Mouse (Mus musculus) heart, postnatal 10 days (tissue): ENCODE data around the gene Bckdk. TPM values are rescaled to one million over a fixed set of nuclear protein-coding genes. Genes with fewer than 3 reads are reported as not detected.

Experiments used
- DNase-seq, 2 experiments: peaks; one replicate each; pipeline ENCODE4 v3.0.0; 2021
- intact Hi-C: fragments of 180-260 bp; cut with DNase I; formaldehyde crosslinking; loops from one replicate; pipeline ENCODE4 v1.15.1; 2025
- total RNA-seq, 2 experiments: library from RNA; stranded (reverse); gene quantifications; 2 replicates each; pipeline ENCODE4 v1.2.3; 2021

Bckdk gene
- 10 to 100 TPM; 96.6 to 98.5 TPM for total RNA-seq

DNA sequence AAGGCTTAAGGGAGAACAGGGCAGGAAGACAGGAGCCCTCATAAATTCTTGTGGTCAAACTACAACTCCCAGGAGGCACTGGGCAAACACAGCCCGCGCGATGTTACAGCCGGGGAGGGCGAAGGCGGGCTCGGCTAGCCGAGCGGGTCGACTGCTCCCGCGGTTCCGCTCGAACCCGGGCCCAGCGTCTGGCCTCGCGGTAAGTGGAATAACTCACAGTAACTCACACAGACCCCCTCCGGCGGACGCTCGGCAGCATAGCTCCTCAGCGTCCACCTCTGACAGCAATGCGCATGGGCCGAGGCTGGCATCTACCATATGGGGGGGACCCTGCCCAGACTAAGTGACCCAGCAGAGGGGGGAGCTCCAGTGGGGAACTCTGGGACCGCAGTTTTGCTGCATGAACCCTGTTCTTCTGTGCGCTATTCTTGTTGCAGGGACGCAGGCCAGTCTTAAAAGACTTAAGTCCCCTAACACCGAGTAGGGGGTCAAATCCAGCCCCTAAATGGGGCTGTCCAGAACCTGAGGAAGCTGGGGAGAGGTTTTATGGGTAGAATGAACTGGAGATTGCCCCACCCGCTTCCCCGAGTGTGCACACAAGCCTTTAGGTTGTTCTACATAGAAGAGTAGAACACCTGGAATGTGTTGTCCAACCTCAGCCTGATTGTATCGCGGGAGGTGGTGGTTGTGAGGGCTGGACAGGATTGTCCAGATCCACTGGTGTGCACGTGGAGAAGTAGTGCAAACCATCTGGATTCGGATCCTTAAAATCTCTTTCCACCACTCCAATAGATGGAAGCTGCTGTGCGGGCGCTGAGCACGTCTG lies at the start of gene Bckdk:
Gene Bckdk (plus strand): TSS at position 112 of the 826 bp plus-strand sequence.
- intact Hi-C loops: no loop called here
- peak; percentile 83 to 89 for DNase-seq

DNA sequence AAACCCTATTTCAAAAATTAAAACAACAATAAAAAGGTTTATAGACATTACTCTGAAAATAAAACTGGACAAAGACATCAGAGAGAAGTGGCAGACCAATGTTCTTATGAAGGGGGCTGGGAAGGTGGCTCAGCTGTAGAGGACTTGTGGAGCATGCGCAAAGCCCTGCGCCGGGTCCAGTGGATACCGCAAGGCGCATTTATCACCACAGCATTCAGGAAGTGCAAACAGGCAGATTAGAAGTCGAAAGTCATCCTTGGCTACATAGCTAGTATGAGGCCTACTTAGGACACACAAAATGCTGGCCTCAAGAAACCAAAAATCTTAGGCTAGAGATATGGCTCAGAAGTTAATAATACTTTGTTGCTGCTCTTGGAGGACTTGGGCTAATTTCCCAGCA lies 45.6 kb upstream of the Bckdk start:
- intact Hi-C loops: no loop called here
- no peak for DNase-seq

DNA sequence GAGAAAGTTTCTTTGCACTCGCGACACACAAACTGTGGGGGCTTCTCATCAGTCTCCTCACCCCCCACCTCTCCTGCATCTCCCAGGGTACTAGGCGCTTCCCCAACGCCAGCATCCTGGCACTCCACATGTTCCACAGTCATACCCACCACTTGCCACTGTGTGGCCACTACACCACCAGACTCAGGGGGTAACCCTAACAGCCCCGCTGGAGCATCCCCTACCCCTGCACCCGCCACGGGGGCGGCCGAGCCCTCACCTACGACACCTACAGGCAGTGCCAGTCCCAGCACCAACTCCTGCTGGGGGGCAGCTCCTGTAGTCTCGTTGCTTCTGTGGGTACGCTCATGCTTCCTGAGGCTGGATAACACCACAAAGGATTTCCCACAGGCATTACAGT lies 37.4 kb upstream of the Bckdk start:
- no peak for DNase-seq
- intact Hi-C loops: no loop called here

DNA sequence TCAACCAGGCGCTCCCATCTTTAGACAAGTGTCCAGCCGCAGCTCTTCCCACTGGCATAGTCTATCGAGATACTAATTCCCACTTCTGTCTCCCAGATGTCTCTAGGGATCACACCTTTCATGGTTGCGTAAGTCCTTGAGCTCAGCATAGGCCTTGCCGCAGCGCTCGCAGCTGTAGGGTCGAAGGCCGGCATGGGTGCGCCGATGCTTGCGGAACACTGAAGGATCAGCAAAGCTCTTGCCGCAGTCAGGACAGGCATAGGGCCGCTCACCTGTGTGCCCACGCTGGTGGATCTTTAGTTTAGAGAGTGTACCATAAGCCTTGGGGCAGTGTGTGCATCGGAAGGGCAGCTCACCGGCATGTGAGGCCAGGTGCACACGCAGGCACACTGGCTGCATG lies 36.2 kb upstream of the Bckdk start:
- intact Hi-C loops: no loop called here
- no peak for DNase-seq

DNA sequence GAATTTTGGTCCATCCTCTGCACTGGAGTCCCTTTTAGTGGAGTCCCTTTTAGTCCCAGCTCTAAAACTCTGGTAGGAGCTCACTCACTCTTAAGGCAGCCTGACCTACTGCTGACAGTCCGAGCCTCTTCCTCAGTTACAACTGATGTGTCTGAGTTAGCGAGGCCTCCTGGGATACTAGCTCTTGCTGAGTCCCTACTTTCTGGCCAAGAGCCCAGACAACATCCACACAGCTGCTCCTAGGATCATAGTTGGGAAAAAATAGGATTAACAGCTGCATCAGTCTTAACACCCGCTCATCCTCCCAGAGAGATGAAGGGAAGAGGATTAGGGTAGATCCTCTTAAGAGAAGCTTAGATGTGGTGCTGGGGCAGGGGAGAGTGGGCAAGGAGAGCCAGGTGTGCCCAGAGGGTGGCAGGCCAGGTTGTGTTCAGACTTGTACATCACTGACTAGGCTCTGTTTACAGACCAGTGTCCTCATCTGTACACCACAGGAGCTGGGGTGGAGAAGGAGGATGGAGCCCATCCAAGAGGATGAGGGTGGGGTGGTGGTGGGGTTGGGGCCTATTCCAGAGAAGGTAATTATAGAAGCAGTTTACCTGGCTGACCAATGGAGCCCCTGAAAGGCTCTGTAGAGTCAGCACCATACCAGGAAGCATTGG lies 34.6 kb upstream of the Bckdk start:
- peak; percentile 74 to 75 for DNase-seq
- intact Hi-C loops: no loop called here

DNA sequence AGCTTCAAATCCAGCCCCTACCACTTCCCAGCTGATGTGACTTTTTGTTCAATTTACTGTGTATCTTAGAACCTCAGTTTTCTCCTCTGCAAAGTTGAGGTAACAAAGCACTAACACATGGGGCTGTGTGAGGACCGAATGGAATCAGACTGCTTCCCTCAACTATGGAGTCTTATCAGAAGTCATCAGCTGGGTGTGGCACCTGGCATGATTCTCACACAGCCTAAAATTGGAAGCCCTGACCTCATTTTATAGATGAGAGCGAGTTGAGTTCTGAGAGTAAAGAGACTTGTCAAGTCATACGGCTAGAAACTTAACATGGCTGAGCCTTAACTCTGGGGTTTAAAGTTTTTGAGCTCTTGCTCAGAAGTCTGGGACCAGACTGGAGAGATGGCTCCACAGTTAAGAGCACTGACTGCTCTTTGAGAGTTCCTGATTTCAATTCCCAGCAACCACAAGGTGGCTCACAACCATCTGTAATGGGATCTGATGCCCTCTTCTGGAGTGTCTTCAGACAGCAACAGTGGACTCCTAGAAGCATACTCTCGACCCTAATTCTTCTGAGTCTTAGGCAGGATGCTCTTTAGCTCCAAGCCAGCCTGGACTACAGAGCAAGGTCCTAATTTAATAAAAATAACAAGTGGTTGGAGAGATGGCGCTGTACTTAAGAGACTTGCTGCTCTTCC lies 33.6 kb upstream of the Bckdk start:
- DNase-seq: no peak
- intact Hi-C loops: no loop called here

DNA sequence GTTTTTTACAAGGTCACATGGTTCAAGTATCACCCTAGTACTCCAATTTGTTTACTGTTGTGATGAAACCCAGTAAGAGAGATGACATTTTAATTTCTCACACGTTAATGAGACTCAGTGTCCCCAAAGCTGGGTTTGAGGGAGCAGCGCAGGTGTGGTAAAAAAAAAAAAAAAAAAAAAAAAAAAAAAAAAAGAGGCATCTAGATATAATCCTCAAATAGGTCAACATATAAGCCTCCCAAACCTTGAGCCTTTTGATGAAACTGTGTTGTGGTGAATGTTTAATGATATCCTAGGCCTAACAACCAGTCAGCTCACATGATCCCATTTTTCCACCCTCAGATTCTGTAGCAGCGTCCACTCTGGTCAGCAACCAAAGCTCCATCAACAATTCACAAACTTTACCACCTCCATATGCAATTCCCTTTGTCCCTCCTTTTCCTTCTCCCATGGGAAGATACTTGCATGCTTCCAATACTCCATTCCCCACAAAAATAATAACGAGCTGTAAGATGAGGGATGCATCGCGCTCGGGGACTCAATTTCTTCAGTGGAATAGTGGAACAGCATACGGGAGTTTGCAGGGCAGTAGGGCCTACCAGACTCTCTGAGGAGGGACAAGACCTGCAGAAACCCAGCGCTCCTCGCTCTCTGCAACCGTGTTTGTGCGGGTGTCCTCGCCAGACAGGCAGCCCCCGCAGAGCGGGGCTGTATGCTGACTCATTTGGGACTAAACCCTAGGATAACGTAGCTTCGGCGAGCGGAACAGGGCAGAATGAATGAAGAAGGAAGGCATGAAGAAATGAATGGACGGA lies 28.9 kb upstream of the Bckdk start:
- intact Hi-C loops: loop anchor here (2.0 to 5.0 kb wide), 2 partner anchors 32 to 73 kb away; partner anchors contain the start of gene Hsd3b7
- no peak for DNase-seq

DNA sequence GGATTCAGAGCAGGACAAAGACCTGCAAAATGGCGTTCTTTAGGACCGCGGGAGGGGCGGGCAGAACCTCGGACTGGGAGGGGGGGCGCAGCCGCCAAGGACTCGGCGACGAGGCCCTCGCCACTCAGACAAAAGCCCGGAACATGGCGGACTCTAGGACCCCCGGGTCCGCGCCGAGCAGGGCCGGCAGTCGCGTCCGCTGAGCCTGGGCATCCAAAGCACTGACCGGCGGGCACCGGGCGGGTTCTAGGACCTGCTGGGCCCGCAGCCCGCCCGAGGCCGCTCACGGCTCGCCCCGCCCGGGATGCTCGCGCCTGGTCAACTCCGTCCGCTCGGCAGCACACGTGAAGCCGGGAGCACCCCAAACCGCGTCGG lies 28.3 kb upstream of the Bckdk start:
- DNase-seq: peak; percentile 96
- intact Hi-C loops: loop anchor here (2.0 to 5.0 kb wide), 2 partner anchors 33 to 73 kb away; partner anchors contain the start of gene Hsd3b7

DNA sequence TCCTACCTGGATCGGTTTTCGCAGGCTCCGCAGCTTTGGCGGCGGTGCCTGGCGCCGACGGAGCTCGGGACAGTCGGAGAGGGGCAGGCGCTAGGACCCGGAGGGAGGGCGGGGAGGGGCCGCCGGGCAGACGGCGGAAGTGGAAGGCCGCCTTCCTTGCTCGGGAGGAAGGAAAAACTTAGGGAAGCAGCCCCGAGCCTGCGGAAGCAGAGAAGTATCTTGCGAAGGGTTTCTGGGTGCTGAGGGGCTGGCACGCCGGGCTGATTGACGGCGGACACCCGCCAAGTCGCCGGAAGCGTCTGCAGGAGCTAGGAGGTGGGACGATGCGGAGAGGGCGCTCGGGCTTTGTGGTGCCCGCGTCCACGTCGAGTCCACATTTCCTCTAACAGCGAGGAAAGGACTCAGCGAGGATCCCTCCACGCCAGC lies 27.8 kb upstream of the Bckdk start, which contains the start of gene Zfp646:
Gene Zfp646 (plus strand): TSS at position 181 of the 426 bp plus-strand sequence.
- intact Hi-C loops: loop anchor here (5.0 kb wide), 1 partner anchor 74 kb away; the partner anchor contains the start of gene Hsd3b7
- DNase-seq: peak; percentile 84 to 85

DNA sequence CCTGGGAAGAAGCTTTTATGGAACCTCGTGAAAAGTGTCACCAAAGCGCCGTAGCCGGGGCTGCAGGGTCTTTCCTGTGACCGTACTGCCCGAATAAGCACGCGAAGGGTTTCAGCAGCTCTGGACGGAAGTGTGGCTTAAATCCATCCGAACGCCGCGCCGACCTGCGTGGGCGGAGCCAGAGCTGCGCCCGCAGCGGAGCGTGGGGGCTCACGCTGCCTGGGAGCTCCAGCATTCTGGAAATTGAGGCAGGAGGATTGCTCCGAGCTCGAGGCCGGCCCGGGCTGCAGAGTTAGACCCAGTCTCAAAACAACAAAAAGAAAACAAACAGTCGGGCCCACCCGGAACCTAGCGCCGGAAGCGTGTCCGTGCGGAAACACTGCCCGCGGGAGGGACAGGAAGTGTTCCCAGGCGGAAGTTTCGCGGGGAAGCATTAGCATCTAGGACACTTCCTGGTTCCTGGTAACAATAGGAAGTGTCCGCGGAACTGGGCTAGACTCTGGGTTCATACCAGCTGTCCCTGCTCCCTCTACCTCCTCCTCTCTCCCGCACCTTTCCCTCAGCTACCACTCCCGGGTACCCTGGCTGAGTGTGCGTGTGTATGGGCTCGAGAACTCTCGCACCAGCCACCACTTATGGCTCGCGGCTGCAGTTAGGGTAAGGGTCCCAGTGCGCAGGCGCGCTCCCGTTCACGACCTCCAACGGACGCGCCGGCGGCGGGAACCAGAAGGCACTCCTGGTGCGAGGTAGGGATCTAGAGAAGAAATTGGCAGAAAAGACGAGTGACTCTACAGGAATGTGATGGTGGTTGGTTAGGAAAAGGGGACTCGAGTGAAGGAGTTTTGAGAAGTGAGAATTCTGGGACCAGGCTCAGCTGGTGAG lies 27.2 kb upstream of the Bckdk start, which contains the start of gene Zfp668:
Gene Zfp668 (minus strand): TSS at position 362 of the 882 bp plus-strand sequence.
- peak; percentile 93 to 96 for DNase-seq
- intact Hi-C loops: loop anchor here (5.0 kb wide), 1 partner anchor 74 kb away; the partner anchor contains the start of gene Hsd3b7

DNA sequence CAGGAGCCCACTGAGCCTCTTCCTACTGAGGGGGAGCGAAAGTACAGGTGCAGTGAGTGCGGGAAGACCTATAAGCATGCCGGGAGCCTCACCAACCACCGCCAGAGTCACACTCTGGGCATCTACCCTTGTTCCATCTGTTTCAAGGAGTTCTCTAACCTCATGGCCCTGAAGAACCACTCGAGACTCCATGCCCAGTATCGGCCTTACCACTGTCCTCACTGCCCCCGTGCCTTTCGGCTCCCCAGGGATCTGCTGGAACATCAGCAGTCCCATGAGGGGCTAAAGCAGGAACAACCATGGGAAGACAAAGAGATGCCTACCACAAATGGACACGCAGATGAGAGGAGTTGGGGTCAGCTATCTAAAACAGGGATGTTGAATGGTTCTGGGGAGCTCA lies 24.6 kb upstream of the Bckdk start:
- DNase-seq: no peak

DNA sequence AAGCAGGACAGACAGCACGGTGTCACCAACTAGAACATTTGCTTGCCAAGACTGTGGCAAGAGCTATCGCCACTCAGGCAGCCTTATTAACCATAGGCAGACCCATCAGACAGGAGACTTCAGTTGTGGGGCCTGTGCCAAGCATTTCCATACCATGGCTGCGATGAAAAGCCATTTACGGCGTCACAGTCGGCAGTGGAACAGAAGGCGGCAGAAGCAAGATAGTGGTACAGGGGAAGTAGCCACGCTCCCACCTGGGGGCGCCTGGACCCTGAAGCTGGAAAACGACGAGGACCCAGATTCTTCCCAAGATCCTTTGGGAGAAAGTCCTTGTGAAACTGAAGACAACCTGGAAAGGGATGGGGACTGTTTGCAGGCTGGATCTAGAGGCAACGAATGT lies 23.5 kb upstream of the Bckdk start:
- no peak for DNase-seq
- intact Hi-C loops: no loop called here

More for the DNA sequence above, 24.6 kb upstream of the Bckdk start:
- intact Hi-C loops: loop anchor here (5.0 kb wide), 1 partner anchor 77 kb away; the partner anchor contains the start of gene Hsd3b7

DNA sequence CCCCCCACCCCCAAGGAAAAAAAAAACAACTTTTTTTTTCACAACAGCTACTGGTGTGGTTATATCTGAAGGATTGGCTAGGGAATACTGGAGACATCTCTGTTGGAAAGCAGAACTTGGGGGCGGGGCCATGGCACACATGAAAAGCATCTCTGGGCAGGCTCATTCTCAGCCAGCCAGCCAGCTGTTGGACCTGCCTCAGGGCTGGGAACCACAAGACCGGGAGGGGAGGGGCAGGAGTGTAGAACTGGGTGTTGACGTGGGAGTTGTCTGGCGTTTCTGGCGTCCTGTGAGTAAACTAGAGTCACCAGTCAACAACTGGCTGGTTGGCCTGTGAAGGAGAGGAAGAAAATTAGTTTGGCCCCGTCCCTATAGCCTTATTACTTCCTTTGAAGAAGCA lies 17.9 kb upstream of the Bckdk start:
- peak; percentile 82 for DNase-seq
- intact Hi-C loops: no loop called here

DNA sequence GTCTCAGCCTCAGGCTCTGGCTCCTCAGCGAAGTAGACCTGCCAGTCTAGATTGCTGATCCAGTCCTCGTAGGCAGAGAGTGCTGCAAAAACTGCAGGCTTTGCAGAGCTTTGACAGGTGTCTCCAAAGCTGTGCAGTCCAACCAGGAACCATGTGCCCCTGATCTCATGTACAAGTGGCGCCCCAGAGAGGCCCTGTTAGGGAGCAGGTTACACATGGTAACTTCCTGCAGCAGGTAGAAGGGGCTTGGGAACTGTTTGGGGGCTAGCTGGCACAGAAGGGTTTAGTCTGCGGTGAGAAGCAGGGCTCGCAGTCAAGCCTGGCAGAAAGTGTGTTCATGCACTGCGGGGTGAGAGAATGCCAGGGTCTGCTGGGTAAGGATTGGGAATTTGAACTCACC lies 17.3 kb upstream of the Bckdk start:
- intact Hi-C loops: no loop called here

DNA sequence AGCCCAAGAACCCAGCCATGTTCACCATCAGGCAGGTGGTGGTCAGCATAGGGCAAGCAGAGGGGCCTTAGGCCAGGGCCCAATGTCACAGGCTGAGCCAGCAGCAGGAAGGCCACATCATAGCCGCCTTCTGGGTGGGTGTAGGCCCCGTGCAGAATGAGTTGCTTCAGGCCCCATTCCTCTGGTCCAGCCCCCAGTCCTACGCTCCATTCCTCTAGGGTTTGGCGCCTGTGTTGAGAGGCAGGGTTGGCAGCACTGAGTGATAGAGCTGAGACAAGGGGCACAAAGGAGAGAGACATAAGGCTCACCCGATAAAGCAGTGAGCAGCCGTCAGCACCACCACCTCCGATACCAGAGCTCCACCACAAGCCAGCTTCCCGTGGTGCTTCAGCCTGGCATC lies 16.7 kb upstream of the Bckdk start:
- intact Hi-C loops: no loop called here
- no peak for DNase-seq

More for the DNA sequence above, 17.3 kb upstream of the Bckdk start:
- no peak for DNase-seq

DNA sequence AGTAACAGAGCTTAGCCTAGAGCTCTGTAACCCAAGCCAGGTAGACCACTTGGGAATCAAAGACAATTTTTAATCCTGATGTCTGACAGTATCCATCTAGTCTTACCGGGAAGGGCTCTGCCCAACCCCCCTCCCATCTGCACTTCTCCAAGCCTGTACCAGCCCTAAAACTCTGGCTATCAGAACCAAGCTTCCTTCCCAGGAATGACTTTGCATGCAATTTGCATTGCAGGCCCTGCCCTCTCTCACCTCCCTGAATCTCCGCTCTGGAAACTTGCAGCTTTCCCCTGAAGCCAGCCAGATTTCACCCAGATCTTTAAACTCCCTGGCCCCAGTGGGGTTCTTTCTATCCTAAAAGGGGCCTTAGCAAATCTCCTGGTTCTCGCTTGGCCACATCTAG lies 16.1 kb upstream of the Bckdk start:
- intact Hi-C loops: no loop called here
- no peak for DNase-seq

DNA sequence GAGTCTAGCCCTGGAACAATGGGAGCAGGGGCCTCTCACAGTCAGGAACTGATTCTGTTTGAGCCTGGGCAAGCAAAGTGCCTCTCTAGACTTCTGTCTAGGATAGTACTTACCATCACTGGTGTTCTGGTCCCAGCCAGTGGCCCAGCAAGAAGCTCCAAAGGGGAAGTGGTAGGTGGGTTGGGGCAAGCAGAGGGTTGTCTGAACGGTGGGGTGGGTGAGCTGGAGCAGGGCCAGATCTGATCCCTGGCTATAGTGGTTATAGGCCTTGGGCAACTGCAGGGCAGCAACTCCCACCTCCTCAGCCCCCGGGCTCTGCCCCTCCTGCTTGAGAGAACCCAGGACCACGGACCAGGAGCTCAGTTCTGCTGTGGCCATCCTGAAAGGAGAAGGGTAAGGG lies 15.1 kb upstream of the Bckdk start:
- intact Hi-C loops: no loop called here
- no peak for DNase-seq

DNA sequence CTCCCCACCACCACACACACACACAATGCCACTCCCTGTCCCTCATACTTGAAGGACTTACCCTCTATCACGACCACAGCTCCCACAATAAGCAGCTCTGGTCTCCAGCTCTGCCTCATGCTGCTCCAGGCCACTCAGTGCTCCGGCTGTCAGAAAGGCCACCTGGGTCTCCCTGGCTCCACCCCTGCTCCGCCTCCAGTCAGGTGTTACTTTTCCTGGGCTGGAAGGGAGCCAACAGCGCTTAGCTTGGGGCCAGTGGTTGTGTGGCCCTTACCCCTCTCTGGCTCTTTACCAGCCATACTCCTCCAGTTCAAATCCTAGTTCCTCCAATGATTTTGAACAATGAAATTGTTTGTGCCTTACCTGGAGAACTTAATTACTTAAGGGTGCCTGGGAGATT lies 13.1 kb upstream of the Bckdk start, which contains the start of gene Prss53:
Gene Prss53 (minus strand): TSS at position 173 of the 400 bp plus-strand sequence.
- intact Hi-C loops: no loop called here
- no peak for DNase-seq

DNA sequence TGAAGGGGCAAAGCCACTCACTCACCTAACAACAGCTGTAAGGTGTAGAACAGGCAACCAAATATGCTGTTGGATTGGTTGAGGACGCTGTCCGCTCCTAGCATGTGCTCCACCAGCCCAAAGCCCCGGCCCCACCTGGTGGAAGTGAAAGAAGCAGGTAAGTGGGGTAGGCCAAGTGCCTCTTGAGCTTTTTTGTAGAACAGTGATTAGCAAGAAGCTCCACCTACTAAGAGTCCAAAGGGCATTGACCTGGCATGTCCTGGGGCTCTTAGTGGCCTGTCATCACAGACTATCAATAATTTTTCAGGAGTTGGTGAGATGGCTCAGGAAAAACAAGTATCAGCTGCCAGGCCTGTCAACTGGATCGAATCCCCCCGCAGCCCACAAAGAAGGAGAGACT lies 9.4 kb upstream of the Bckdk start:
- DNase-seq: no peak
- intact Hi-C loops: no loop called here
